Mouse (Mus musculus): ENCODE measurements around the gene Flt1. TPM values are rescaled to one million over a fixed set of nuclear protein-coding genes. Genes with fewer than 3 reads are reported as not detected.

Gene Flt1
- polyA plus RNA-seq, 1 experiment from 2014 or later: 14.0 TPM

- no peak overlapping the region for H3K4me2 ChIP-seq
- H3K36me3 ChIP-seq: no peaks in the 10 kb centered on the region
- no peaks in the 10 kb centered on the region for H3K4me1 ChIP-seq
- H3K27ac ChIP-seq: no peak overlapping the region
- no peak overlapping the region for H3K4me3 ChIP-seq (replicated peaks)
- 86% methylated on average over 14 of the region's 14 CpGs for WGBS
- ATAC-seq (ENCODE audit: insufficient read depth, low FRiP score, low read depth): no peak
- H3K27me3 ChIP-seq (replicated peaks): no peaks in the 10 kb centered on the region
- no peaks in the 10 kb centered on the region for H3K9me3 ChIP-seq
- no peak overlapping the region for H3K9ac ChIP-seq
Observed at GRCm38 (mm10) chr5:147651233-147651632, 74.6 kb downstream of the Flt1 start.

DNA sequence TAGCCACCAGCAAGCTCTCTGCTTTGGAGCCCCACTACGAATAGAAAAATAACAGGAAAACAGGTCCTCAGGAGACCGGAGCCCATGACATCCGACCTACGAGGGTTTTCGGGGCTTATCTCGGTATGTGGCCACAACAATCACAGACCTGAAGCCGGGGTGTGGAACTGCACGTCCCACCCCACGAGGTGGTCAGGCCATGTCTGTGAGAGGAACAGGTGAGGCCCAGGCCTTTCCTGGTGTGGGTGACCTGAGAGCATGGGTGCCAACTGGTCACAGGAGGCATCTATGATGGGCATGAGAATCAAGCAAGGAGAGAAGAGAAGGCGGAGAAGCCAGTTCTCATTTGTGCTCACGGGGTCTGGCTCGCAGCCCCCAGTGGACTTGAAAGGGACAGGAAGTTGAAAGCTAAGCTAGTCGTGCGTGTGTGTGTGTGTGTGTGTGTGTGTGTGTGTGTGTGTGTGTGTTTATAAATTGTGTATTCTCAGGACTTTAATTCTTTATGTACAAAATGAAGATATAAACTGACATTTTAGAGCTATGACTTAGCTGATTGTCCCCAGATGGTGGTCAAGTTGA lies 79.4 kb downstream of the Flt1 start:
- H3K27ac ChIP-seq: no peak overlapping the region
- no peaks in the 10 kb centered on the region for H3K9me3 ChIP-seq
- H3K4me1 ChIP-seq: peaks cover 5% of the 10 kb centered on the region; the same call in 1 of the 2 replicates
- ATAC-seq (ENCODE audit: insufficient read depth, low FRiP score, low read depth): no peak
- H3K9ac ChIP-seq: no peak overlapping the region
- H3K36me3 ChIP-seq: no peaks in the 10 kb centered on the region
- no peak overlapping the region for H3K4me3 ChIP-seq (replicated peaks)
- 75% methylated on average over 14 of the region's 14 CpGs for WGBS
- no peak overlapping the region for H3K4me2 ChIP-seq
- H3K27me3 ChIP-seq (replicated peaks): no peaks in the 10 kb centered on the region

DNA sequence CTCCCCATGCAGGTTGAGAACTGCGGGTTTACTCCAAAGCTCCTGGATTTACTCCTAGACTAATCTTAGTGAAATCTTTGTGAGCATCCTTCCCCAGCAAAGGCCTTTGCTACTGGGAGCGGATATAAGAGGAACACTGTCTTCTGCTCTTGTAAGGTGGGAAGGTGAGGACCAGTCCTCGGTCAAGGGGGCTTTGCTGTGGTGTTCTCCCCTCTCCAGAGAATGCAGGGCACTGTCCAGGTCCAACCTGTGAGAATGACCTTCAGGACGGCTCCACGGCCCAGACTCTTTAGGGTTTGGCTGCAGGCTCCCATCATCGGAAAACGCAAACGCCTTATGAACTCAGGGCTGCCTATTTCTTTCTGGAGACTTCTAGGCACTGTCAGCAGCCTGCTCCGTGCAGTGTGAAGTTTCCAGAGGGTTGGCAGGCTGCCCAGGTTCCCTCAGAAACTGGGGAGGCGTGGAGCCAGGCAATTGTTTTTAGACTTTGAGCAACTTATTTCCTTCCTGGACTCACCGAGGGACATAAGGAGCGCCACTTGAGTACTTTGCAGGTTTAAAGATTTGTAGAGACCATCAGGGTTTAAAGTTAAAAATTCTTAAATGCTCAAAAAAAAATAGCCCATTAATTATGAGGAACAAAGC lies 80.7 kb downstream of the Flt1 start:
- WGBS: 38% methylated on average over 12 of the region's 12 CpGs
- Histone ChIP-seq H3K36me3 (no peaks in the 10 kb centered on the region), H3K9me3 (no peaks in the 10 kb centered on the region), H3K4me2 (no peak overlapping the region), H3K4me3 (replicated peaks) (no peak overlapping the region), H3K9ac (no peak overlapping the region), H3K27me3 (replicated peaks) (no peaks in the 10 kb centered on the region), H3K27ac (no peak overlapping the region), H3K4me1 (peaks cover 5% of the 10 kb centered on the region; the same call in 1 of the 2 replicates)
- ATAC-seq (ENCODE audit: insufficient read depth, low FRiP score, low read depth): peak; percentile 65; the same call in 1 of the 2 replicates

DNA sequence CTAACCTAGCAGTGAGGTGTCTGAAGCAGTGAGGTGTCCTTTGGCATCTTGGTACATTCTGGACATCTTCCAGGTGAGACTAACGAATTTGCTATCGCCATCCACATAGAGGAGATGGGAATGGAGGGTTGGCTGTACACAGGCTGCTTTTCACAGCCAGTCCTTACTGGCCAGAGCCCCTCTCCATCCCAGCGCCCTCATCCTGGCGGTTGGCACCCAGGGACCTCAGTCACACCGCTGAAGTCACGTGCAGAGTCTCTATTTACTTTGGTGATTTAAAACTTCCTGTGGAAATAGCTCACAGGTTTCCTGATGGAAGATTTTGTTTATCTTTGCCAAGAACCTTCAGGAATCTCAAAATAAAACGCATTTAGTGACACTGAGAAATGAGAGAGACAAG lies 84.4 kb downstream of the Flt1 start:
- Histone ChIP-seq H3K4me1 (peaks cover 5% of the 10 kb centered on the region; the same call in 1 of the 2 replicates), H3K9me3 (no peaks in the 10 kb centered on the region), H3K4me3 (replicated peaks) (no peak overlapping the region), H3K27ac (no peak overlapping the region), H3K27me3 (replicated peaks) (no peaks in the 10 kb centered on the region), H3K4me2 (no peak overlapping the region), H3K36me3 (no peaks in the 10 kb centered on the region), H3K9ac (no peak overlapping the region)
- no peak for ATAC-seq (ENCODE audit: insufficient read depth, low FRiP score, low read depth)
- WGBS: 36% methylated on average over 7 of the region's 7 CpGs

- 87% methylated on average over 5 of the region's 5 CpGs for WGBS
- no peak overlapping the region for H3K4me3 ChIP-seq (replicated peaks)
- H3K9ac ChIP-seq: no peak overlapping the region
- no peaks in the 10 kb centered on the region for H3K9me3 ChIP-seq
- no peaks in the 10 kb centered on the region for H3K36me3 ChIP-seq
- no peaks in the 10 kb centered on the region for H3K27me3 ChIP-seq (replicated peaks)
- H3K4me1 ChIP-seq: peaks cover 2% of the 10 kb centered on the region; the same call in 1 of the 2 replicates
- ATAC-seq (ENCODE audit: insufficient read depth, low FRiP score, low read depth): no peak
- no peak overlapping the region for H3K4me2 ChIP-seq
- H3K27ac ChIP-seq: no peak overlapping the region
Observed at GRCm38 (mm10) chr5:147639940-147640339, 85.9 kb downstream of the Flt1 start.

- no peak for ATAC-seq (ENCODE audit: insufficient read depth, low FRiP score, low read depth)
- Histone ChIP-seq H3K4me3 (replicated peaks) (no peak overlapping the region), H3K9me3 (no peaks in the 10 kb centered on the region), H3K27ac (no peak overlapping the region), H3K4me2 (no peak overlapping the region), H3K9ac (no peak overlapping the region), H3K4me1 (no peaks in the 10 kb centered on the region), H3K36me3 (no peaks in the 10 kb centered on the region), H3K27me3 (replicated peaks) (no peaks in the 10 kb centered on the region)
- 87% methylated on average over 3 of the region's 3 CpGs for WGBS
Observed at GRCm38 (mm10) chr5:147636676-147637075, 89.1 kb downstream of the Flt1 start.

GRCm38 (mm10) chr5:147635883-147636282 lies 89.9 kb downstream of the Flt1 start:
- H3K36me3 ChIP-seq: no peaks in the 10 kb centered on the region
- WGBS: 74% methylated on average over 8 of the region's 8 CpGs
- no peaks in the 10 kb centered on the region for H3K4me1 ChIP-seq
- H3K27me3 ChIP-seq (replicated peaks): no peaks in the 10 kb centered on the region
- H3K4me2 ChIP-seq: no peak overlapping the region
- H3K27ac ChIP-seq: no peak overlapping the region
- no peak overlapping the region for H3K9ac ChIP-seq
- no peaks in the 10 kb centered on the region for H3K9me3 ChIP-seq
- no peak for ATAC-seq (ENCODE audit: insufficient read depth, low FRiP score, low read depth)
- H3K4me3 ChIP-seq (replicated peaks): no peak overlapping the region

DNA sequence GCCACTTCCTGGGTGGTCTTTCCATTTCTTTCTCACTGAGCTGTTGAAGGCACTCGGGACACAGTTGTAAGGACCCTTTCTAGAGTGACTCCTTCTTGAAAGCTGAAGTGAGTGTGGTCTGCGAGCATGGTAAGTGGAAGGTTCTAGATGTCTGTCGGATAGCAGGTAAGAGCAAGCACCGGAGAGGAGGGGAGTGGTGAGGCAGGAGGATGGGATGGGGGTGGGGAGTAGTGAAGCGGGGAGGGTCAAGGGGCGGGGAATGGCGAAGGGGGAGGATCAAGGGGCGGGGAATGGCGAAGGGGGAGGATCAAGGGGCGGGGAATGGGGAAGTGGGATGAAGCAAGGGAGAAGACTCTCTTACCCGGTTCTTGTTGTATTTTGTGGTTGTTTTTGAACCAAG lies 91.8 kb downstream of the Flt1 start:
- Histone ChIP-seq H3K9me3 (no peaks in the 10 kb centered on the region), H3K4me3 (replicated peaks) (no peak overlapping the region), H3K36me3 (no peaks in the 10 kb centered on the region), H3K27me3 (replicated peaks) (no peaks in the 10 kb centered on the region), H3K27ac (no peak overlapping the region), H3K4me2 (no peak overlapping the region), H3K9ac (no peak overlapping the region), H3K4me1 (no peaks in the 10 kb centered on the region)
- ATAC-seq (ENCODE audit: insufficient read depth, low FRiP score, low read depth): no peak
- WGBS: 48% methylated on average over 11 of the region's 11 CpGs

GRCm38 (mm10) chr5:147632716-147633115 lies 93.1 kb downstream of the Flt1 start:
- ATAC-seq (ENCODE audit: insufficient read depth, low FRiP score, low read depth): no peak
- H3K9me3 ChIP-seq: no peaks in the 10 kb centered on the region
- H3K27ac ChIP-seq: no peak overlapping the region
- WGBS: 67% methylated on average over 4 of the region's 4 CpGs
- H3K9ac ChIP-seq: no peak overlapping the region
- H3K4me3 ChIP-seq (replicated peaks): no peak overlapping the region
- no peak overlapping the region for H3K4me2 ChIP-seq
- no peaks in the 10 kb centered on the region for H3K36me3 ChIP-seq
- no peaks in the 10 kb centered on the region for H3K27me3 ChIP-seq (replicated peaks)
- H3K4me1 ChIP-seq: no peaks in the 10 kb centered on the region

- Histone ChIP-seq H3K4me2 (no peak overlapping the region), H3K27me3 (replicated peaks) (no peaks in the 10 kb centered on the region), H3K4me1 (no peaks in the 10 kb centered on the region), H3K9ac (no peak overlapping the region), H3K9me3 (no peaks in the 10 kb centered on the region), H3K36me3 (no peaks in the 10 kb centered on the region), H3K27ac (no peak overlapping the region), H3K4me3 (replicated peaks) (no peak overlapping the region)
- WGBS: 75% methylated on average over 17 of the region's 17 CpGs
- ATAC-seq (ENCODE audit: insufficient read depth, low FRiP score, low read depth): no peak
Observed at GRCm38 (mm10) chr5:147630426-147631290, 95.2 kb downstream of the Flt1 start.

- WGBS: 52% methylated on average over 2 of the region's 2 CpGs
- no peak overlapping the region for H3K4me3 ChIP-seq (replicated peaks)
- no peak overlapping the region for H3K27ac ChIP-seq
- no peak overlapping the region for H3K4me2 ChIP-seq
- H3K9me3 ChIP-seq: no peaks in the 10 kb centered on the region
- H3K27me3 ChIP-seq (replicated peaks): no peaks in the 10 kb centered on the region
- no peak for ATAC-seq (ENCODE audit: insufficient read depth, low FRiP score, low read depth)
- no peak overlapping the region for H3K9ac ChIP-seq
- no peaks in the 10 kb centered on the region for H3K36me3 ChIP-seq
- no peaks in the 10 kb centered on the region for H3K4me1 ChIP-seq
Observed at GRCm38 (mm10) chr5:147626944-147627343, 98.9 kb downstream of the Flt1 start.

- Histone ChIP-seq H3K9me3 (no peaks in the 10 kb centered on the region), H3K4me3 (replicated peaks) (no peak overlapping the region), H3K36me3 (no peaks in the 10 kb centered on the region), H3K9ac (no peak overlapping the region), H3K4me2 (peak overlapping the region; percentile 14), H3K27me3 (replicated peaks) (no peaks in the 10 kb centered on the region), H3K4me1 (no peaks in the 10 kb centered on the region), H3K27ac (no peak overlapping the region)
- 50% methylated on average over 10 of the region's 10 CpGs for WGBS
- ATAC-seq (ENCODE audit: insufficient read depth, low FRiP score, low read depth): peak; percentile 56
Observed at GRCm38 (mm10) chr5:147623747-147624146, 102.1 kb downstream of the Flt1 start.

Data from stomach, embryonic 15.5 days (tissue).